Mouse (Mus musculus) liver, embryonic 12.5 days (tissue): ENCODE results near the gene Sos1. TPM values are rescaled to one million over a fixed set of nuclear protein-coding genes. Genes with fewer than 3 reads are reported as not detected.

Experiments
- ATAC-seq: fragments of 200-750 bp; cut with Nextera tagmentation; 2 replicates; pipeline ENCODE4 v1.8.0; 2017; ENCODE audit warnings: moderate number of reproducible peaks, mild to moderate bottlenecking, moderate library complexity
- H3K27ac ChIP-seq: fragments of 300-500 bp; sonication (generic); 2 replicates; pipeline ENCODE4 v1.5.1; 2016; ENCODE audit warnings: mild to moderate bottlenecking
- H3K27me3 ChIP-seq: fragments of 300-500 bp; sonication (generic); replicated peaks from 2 replicates; pipeline ENCODE4 v1.6.1; 2016; ENCODE audit warnings: mild to moderate bottlenecking, moderate library complexity
- H3K36me3 ChIP-seq: fragments of 300-500 bp; sonication (generic); 2 replicates; pipeline ENCODE4 v1.6.1; 2016; ENCODE audit warnings: mild to moderate bottlenecking, moderate library complexity
- H3K4me1 ChIP-seq: fragments of 300-500 bp; sonication (generic); 2 replicates; pipeline ENCODE4 v1.6.1; 2016
- H3K4me2 ChIP-seq: fragments of 300-500 bp; sonication (generic); 2 replicates; pipeline ENCODE4 v1.6.1; 2016; ENCODE audit warnings: mild to moderate bottlenecking, moderate library complexity
- H3K4me3 ChIP-seq: fragments of 300-500 bp; sonication (generic); 2 replicates; pipeline ENCODE4 v1.5.1; 2016; ENCODE audit warnings: mild to moderate bottlenecking, moderate library complexity
- H3K9ac ChIP-seq: fragments of 300-500 bp; sonication (generic); 2 replicates; pipeline ENCODE4 v1.6.1; 2016; ENCODE audit warnings: mild to moderate bottlenecking, moderate library complexity
- H3K9me3 ChIP-seq: fragments of 300-500 bp; sonication (generic); replicated peaks from 2 replicates; pipeline ENCODE4 v1.6.1; 2016; ENCODE audit warnings: mild to moderate bottlenecking, moderate library complexity
- WGBS: fragments of 180-500 bp; shearing (Covaris S2); methylation state at CpG from one replicate; pipeline ENCODE4 v1.1.7; 2016; ENCODE audit not compliant: insufficient replicate concordance; 5-methylcytosine and 5-hydroxymethylcytosine counted together
- polyA plus RNA-seq: library from polyadenylated mRNA; unstranded; fragments of >200 nt; fragmentation: Nextera tagmentation; extraction: Ambion mirVana; gene quantifications from 2 replicates; pipeline ENCODE4 v1.2.1, GENCODE M21; 2016

Sos1 gene
- polyA plus RNA-seq, 1 experiment from 2014 or later = 2.6 TPM

- WGBS = 25% methylated on average over 2 of the region's 2 CpGs
- H3K4me2 ChIP-seq = no peak overlapping the region
- H3K9me3 ChIP-seq = no peaks in the 10 kb centered on the region
- H3K9ac ChIP-seq = no peak overlapping the region
- no peak for ATAC-seq
- peaks cover 16% of the 10 kb centered on the region; the same call in 1 of the 2 replicates for H3K36me3 ChIP-seq
- no peaks in the 10 kb centered on the region for H3K27me3 ChIP-seq
- H3K4me1 ChIP-seq = peaks cover 9% of the 10 kb centered on the region; the same call in 1 of the 2 replicates
- no peak overlapping the region for H3K4me3 ChIP-seq
- no peak overlapping the region for H3K27ac ChIP-seq
These were observed 24.6 kb downstream of the Sos1 start for GRCm38 (mm10) chr17:80455648-80456047.

- no peak overlapping the region for H3K4me3 ChIP-seq
- H3K27ac ChIP-seq = no peak overlapping the region
- H3K27me3 ChIP-seq = no peaks in the 10 kb centered on the region
- no peak for ATAC-seq
- no peaks in the 10 kb centered on the region for H3K4me1 ChIP-seq
- H3K36me3 ChIP-seq = peaks cover 40% of the 10 kb centered on the region
- no peaks in the 10 kb centered on the region for H3K9me3 ChIP-seq
- no peak overlapping the region for H3K9ac ChIP-seq
- WGBS = 65% methylated on average over 3 of the region's 3 CpGs
- H3K4me2 ChIP-seq = no peak overlapping the region
These were observed 29.7 kb downstream of the Sos1 start for GRCm38 (mm10) chr17:80450426-80451030.

- no peak overlapping the region for H3K4me3 ChIP-seq
- peaks cover 63% of the 10 kb centered on the region for H3K36me3 ChIP-seq
- WGBS = 87% methylated on average over 5 of the region's 5 CpGs
These were observed 33.8 kb downstream of the Sos1 start for GRCm38 (mm10) chr17:80446470-80446869.

GRCm38 (mm10) chr17:80445433-80445832, 34.8 kb downstream of the Sos1 start:
- peaks cover 61% of the 10 kb centered on the region for H3K36me3 ChIP-seq
- no peak for ATAC-seq

More at GRCm38 (mm10) chr17:80446470-80446869, 33.8 kb downstream of the Sos1 start:
- Histone ChIP-seq H3K27me3 (no peaks in the 10 kb centered on the region), H3K4me1 (no peaks in the 10 kb centered on the region), H3K9ac (no peak overlapping the region), H3K27ac (no peak overlapping the region), H3K4me2 (no peak overlapping the region), H3K9me3 (no peaks in the 10 kb centered on the region)
- ATAC-seq = no peak

GRCm38 (mm10) chr17:80435680-80436079, 44.6 kb downstream of the Sos1 start:
- H3K27me3 ChIP-seq = no peaks in the 10 kb centered on the region
- peaks cover 56% of the 10 kb centered on the region for H3K36me3 ChIP-seq
- no peaks in the 10 kb centered on the region for H3K9me3 ChIP-seq
- no peak overlapping the region for H3K9ac ChIP-seq
- H3K4me3 ChIP-seq = no peak overlapping the region
- WGBS = 81% methylated on average over 5 of the region's 5 CpGs
- H3K4me2 ChIP-seq = no peak overlapping the region
- H3K27ac ChIP-seq = no peak overlapping the region
- no peaks in the 10 kb centered on the region for H3K4me1 ChIP-seq
- no peak for ATAC-seq

More at GRCm38 (mm10) chr17:80445433-80445832, 34.8 kb downstream of the Sos1 start:
- H3K4me3 ChIP-seq = no peak overlapping the region
- no peak overlapping the region for H3K27ac ChIP-seq
- no peaks in the 10 kb centered on the region for H3K9me3 ChIP-seq
- 86% methylated on average over 7 of the region's 7 CpGs for WGBS
- H3K4me2 ChIP-seq = no peak overlapping the region
- no peaks in the 10 kb centered on the region for H3K27me3 ChIP-seq
- H3K9ac ChIP-seq = no peak overlapping the region
- H3K4me1 ChIP-seq = no peaks in the 10 kb centered on the region

- Histone ChIP-seq H3K4me2 (no peak overlapping the region), H3K9me3 (no peaks in the 10 kb centered on the region), H3K4me3 (no peak overlapping the region), H3K9ac (no peak overlapping the region), H3K36me3 (peaks cover 57% of the 10 kb centered on the region), H3K4me1 (no peaks in the 10 kb centered on the region), H3K27ac (no peak overlapping the region), H3K27me3 (no peaks in the 10 kb centered on the region)
- no peak for ATAC-seq
- WGBS = 87% methylated on average over 3 of the region's 3 CpGs
These were observed 45.8 kb downstream of the Sos1 start for GRCm38 (mm10) chr17:80434430-80434829.

GRCm38 (mm10) chr17:80431997-80432396, 48.3 kb downstream of the Sos1 start:
- H3K27me3 ChIP-seq = no peaks in the 10 kb centered on the region
- no peak overlapping the region for H3K4me2 ChIP-seq
- H3K36me3 ChIP-seq = peaks cover 40% of the 10 kb centered on the region
- no peak for ATAC-seq
- no peaks in the 10 kb centered on the region for H3K9me3 ChIP-seq
- no peaks in the 10 kb centered on the region for H3K4me1 ChIP-seq
- WGBS = 93% methylated on average over 9 of the region's 9 CpGs
- no peak overlapping the region for H3K9ac ChIP-seq
- H3K4me3 ChIP-seq = no peak overlapping the region
- H3K27ac ChIP-seq = no peak overlapping the region

GRCm38 (mm10) chr17:80427966-80428365, 52.3 kb downstream of the Sos1 start:
- Histone ChIP-seq H3K4me1 (no peaks in the 10 kb centered on the region), H3K4me3 (no peak overlapping the region), H3K9me3 (no peaks in the 10 kb centered on the region), H3K27ac (no peak overlapping the region), H3K36me3 (peaks cover 25% of the 10 kb centered on the region), H3K9ac (no peak overlapping the region), H3K4me2 (no peak overlapping the region), H3K27me3 (no peaks in the 10 kb centered on the region)
- 85% methylated on average over 2 of the region's 2 CpGs for WGBS
- ATAC-seq = no peak

GRCm38 (mm10) chr17:80426901-80427300, 53.4 kb downstream of the Sos1 start:
- Histone ChIP-seq H3K9me3 (no peaks in the 10 kb centered on the region), H3K4me2 (no peak overlapping the region), H3K27ac (no peak overlapping the region), H3K4me1 (no peaks in the 10 kb centered on the region), H3K27me3 (no peaks in the 10 kb centered on the region), H3K4me3 (no peak overlapping the region), H3K9ac (no peak overlapping the region), H3K36me3 (peaks cover 28% of the 10 kb centered on the region)
- 75% methylated on average over 5 of the region's 5 CpGs for WGBS
- ATAC-seq = no peak

- Histone ChIP-seq H3K36me3 (peaks cover 29% of the 10 kb centered on the region), H3K4me2 (no peak overlapping the region), H3K4me1 (no peaks in the 10 kb centered on the region), H3K4me3 (no peak overlapping the region), H3K27ac (no peak overlapping the region), H3K27me3 (no peaks in the 10 kb centered on the region), H3K9me3 (no peaks in the 10 kb centered on the region), H3K9ac (no peak overlapping the region)
- ATAC-seq = no peak
- 84% methylated on average over 7 of the region's 7 CpGs for WGBS
These were observed 54.1 kb downstream of the Sos1 start for GRCm38 (mm10) chr17:80426171-80426570.

GRCm38 (mm10) chr17:80420998-80421397, 59.3 kb downstream of the Sos1 start:
- Histone ChIP-seq H3K9me3 (no peaks in the 10 kb centered on the region), H3K27ac (no peak overlapping the region), H3K4me2 (no peak overlapping the region), H3K27me3 (no peaks in the 10 kb centered on the region), H3K36me3 (peaks cover 53% of the 10 kb centered on the region), H3K4me1 (no peaks in the 10 kb centered on the region), H3K9ac (no peak overlapping the region), H3K4me3 (no peak overlapping the region)
- no peak for ATAC-seq
- 71% methylated on average over 1 of the region's 1 CpGs for WGBS

- ATAC-seq = no peak
- Histone ChIP-seq H3K4me2 (no peak overlapping the region), H3K4me3 (no peak overlapping the region), H3K9ac (no peak overlapping the region), H3K27ac (no peak overlapping the region), H3K27me3 (no peaks in the 10 kb centered on the region), H3K9me3 (no peaks in the 10 kb centered on the region), H3K36me3 (peaks cover 60% of the 10 kb centered on the region), H3K4me1 (no peaks in the 10 kb centered on the region)
- WGBS = 63% methylated on average over 10 of the region's 10 CpGs
These were observed 61.6 kb downstream of the Sos1 start for GRCm38 (mm10) chr17:80418572-80419210.
